Mouse (Mus musculus): ENCODE results near the gene Zfp146. TPM values are rescaled to one million over a fixed set of nuclear protein-coding genes. Genes with fewer than 3 reads are reported as not detected.
A peak's percentile ranks its signal among the peaks of the same experiment; 100 is the strongest.
"Not testable (repeated sequence)": the region's sequence is repeated elsewhere in the genome, so short reads cannot be mapped to it uniquely, and the experiment has no call there.

Gene Zfp146
- total RNA-seq, 2 experiments from 2014 or later: 46.2 to 54.5 TPM

DNA sequence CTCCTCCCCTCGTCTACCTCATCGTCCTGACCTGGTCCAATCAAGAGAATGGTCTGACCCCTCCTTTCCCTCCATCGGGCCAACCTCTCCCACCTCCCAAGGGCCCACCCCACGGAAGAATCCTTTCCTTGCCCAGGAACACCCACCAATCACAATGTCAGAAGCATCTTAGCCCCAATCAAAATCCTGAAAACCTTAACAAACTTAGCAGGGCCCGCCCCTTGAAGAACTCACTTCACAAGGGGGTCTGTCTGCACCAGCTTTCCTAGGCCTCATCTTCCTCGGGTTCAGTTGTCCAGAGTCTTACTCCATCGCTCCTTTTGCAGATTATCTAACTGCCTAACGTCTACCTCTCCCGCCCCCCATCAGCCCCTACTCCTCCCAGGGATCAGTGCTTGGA is 23.5 kb upstream of the Zfp146 start:
- DNase-seq (ENCODE audit: low spot score in 2 of 2): no peak

DNA sequence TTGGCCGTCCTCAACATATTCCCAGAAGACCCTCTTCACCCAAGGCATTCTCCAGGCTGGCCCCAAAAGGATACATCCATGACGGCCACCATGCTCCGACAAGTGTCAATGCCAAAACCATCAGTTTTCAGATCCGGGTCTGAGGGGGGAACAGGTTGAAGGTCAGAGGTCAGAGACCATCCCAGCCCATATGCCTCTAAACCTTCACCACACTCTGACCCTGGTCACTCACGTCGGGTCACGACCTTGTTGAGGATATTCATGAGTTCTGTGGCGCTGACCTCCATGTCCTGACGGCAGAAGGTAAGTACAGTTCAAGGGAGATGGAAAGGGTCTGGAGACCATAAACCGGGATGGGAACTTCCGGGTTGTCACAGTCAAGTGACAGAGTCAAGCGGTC is 22.5 kb upstream of the Zfp146 start:
- DNase-seq (ENCODE audit: low spot score in 2 of 2): no peak

DNA sequence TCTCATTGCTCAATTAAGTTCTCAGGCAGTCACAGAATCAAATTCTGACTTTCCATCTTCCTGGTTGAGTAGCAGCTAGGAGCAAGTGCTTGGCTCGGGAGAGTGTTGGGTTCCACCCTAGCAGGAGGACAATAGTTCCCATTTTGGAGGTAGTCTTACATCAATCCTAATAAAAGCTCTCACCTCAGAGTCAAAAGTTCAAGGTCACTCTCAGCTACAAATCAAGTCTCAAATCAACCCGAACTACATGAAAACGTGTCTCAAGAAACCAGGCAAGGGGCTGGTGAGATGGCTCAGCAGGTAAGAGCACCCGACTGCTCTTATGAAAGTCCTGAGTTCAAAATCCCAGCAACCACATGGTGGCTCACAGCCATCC is 19.6 kb upstream of the Zfp146 start:
- DNase-seq (ENCODE audit: low spot score in 2 of 2): no peak

DNA sequence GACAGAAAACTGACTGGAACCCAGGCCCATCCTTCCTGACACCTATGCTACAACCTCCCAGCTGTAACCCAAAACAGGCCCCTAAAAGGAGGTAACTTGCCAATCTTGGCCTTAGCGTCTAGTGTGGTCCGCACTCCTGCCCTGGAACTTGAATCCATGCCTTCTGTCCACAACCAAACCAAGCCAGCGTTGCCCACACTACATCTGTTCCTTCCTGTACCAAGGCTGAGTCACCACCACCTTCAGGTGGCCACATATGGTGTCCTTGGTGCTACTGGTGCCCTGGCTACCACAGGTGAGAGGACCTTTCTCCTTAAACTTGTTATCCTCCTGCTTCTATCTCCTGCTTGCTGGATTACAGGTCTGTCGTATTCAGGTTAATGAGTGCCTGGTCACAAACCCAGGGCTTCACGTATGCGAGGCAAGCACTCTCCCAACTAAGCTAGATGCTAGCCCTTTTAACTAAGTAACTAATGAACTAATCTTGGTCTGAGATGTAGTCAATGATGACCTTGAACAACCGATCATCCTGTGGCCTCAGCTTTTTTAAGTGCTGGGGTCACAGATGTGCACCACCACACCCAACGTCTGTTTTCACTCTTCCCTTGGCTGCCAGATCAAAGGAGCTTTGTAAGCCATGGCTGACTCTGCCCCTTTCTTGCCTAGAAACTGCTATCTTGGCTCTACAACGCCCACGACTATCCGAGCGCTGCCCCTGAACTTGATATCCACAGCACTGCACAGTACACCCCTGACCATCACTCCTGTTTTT is 19.0 kb upstream of the Zfp146 start:
- DNase-seq (ENCODE audit: low spot score in 2 of 2): no peak

DNA sequence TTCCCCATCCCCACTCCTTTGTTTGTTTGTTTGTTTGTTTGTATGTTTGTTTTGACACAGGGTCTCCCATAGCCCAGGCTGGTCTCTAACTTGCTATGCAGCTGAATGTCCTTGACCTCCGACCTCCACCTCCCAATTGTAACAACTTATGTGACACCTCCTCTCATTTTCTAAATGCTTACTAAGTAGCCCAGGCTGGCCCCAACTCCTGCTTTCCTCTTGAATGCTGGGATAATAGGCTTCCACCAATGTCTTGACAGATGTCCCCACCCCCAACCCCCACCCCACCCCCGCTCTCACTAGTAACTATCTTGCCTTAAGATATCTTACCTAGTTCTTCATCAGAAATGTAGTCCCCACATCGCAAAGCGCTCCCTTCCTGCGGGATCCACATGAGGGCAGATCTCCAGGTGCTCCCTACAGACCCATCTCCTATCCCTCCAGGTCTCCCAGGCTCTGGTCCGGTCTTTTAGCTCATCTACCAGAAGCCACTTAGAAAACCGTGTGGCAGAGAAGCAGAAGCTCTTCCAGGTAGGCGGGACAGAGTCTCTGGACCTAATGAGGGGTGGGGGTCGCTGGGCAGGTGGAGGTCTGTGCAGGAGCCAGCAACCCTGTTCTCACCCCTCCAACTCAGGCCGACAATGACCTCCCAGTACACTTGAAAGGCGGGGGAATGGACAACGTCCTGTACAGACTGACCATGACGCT is 15.2 kb upstream of the Zfp146 start:
- DNase-seq (ENCODE audit: low spot score in 2 of 2): no peak

DNA sequence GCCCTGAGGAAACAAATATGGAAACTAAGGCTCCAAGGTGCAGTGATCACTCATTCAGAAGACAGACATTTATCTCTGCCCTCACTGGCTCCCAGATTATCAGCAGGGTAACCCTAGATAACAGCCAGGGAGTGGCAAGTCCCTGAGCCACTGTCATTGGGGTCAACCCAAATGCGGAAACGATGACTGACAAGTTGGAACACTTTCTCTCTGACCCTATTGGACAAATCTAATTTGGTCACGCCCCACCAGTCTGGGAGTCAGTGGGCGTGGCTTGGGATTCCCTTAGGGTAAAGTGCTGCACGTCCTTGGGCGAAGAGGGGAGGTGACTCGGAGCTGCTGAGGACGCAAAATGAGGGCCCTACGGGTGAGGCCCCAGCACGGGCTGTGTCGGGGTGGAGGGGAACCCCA is 14.3 kb upstream of the Zfp146 start, which contains the start of gene Cox7a1:
TSS of gene Cox7a1 (plus strand) at position 266 of the 411 bp plus-strand sequence.
- DNase-seq (ENCODE audit: low spot score in 2 of 2): peak in 1 of 2 experiments; percentile 83

DNA sequence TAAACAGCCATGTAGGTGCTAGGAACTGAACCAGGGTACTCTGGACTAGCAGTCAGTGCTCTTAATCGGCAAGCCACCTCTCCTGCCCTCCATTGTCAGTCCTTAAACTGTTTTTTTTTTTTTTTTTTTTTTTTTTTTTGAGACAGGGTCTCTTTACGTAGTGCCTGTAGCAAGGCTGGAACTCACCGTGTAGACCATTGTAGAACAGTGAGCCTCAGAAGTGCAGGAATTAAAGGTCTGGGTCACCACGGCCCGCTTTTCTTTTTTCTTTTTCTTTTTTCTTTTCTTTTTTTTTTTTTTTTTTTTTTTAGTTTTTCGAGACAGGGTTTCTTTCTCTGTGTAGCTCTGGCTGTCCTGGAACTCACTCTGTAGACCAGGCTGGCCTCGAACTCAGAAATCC is 13.6 kb upstream of the Zfp146 start:
- DNase-seq (ENCODE audit: low spot score in 2 of 2): not testable (repeated sequence)

DNA sequence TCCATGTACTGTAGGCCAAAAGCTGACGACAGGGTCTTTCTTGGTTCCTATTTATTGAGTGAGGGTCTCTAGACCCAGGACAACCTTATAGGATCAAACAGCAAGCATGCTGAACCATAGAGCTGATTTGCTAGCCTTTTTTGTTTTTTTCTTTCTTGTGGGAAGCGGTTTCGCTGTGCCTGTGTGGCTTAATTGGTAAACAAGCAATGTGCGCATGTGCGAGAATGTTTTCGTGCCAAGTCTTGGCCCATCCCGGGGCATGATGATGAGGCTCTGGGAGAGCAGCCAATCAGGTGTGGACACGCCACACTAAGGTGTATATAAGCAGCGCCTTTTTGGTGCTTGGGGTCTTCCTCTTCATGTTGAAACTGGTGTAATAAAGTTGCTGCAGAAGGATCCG is 12.4 kb upstream of the Zfp146 start:
- DNase-seq (ENCODE audit: low spot score in 2 of 2): not testable (repeated sequence)

DNA sequence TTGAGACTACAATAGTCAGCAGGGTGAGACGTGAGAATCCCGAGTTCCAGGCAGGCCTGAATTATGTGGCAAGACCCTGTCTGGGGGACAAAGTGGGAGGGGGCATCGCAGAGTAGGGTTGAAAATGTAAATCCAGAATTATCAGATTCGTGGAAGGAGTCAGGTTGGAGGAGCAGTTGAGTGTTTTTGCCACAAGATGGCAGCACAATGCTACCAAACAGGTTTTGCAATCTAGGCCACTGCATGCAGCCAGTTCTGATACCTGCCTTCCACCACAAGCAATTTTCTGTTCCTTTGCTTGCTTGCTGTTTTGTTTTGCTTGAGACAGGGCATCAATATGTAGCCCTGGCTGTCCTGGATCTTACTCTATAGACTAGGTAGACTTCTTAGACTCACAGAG is 11.8 kb upstream of the Zfp146 start:
- peak in 1 of 2 experiments; percentile 72 for DNase-seq (ENCODE audit: low spot score in 2 of 2)

DNA sequence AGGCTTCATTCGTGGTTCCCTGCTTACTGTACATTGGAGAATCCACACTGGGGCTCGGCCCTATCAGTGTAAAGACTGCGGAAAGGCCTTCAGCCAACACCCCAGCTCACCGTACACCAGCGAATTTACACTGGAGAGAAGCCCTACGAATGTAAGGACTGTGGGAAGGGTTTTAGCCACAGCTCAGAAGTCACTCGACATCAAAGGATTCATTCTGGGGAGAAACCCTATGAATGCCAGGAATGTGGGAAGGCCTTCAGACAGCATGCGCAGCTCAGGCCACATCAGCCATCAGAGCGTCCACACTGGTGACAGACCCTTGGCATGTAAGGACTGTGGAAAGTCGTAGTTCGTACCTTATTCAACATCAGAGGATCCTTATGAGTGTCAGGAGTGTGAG is 8.7 kb upstream of the Zfp146 start:
- DNase-seq (ENCODE audit: low spot score in 2 of 2): no peak

DNA sequence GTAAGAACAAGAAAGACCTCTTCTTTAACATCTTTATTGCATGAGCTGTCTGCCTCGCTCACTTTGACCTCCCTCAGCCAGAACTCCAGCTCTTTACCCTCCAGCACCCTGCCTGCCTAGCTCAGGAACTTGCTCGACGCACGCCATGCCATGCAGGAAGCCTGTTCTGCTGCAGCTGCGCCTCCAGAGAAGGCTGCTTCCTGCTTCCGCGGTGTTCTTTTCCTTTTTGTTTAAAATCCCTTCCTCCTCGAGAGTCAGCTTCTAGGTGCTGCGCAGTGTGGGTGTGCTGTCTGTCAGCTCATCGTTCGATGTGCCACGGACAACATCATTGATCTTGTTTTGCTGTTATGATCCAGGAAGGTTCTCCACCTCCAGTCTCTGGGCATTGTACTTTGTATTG is 6.9 kb upstream of the Zfp146 start:
- no peak for DNase-seq (ENCODE audit: low spot score in 2 of 2)

DNA sequence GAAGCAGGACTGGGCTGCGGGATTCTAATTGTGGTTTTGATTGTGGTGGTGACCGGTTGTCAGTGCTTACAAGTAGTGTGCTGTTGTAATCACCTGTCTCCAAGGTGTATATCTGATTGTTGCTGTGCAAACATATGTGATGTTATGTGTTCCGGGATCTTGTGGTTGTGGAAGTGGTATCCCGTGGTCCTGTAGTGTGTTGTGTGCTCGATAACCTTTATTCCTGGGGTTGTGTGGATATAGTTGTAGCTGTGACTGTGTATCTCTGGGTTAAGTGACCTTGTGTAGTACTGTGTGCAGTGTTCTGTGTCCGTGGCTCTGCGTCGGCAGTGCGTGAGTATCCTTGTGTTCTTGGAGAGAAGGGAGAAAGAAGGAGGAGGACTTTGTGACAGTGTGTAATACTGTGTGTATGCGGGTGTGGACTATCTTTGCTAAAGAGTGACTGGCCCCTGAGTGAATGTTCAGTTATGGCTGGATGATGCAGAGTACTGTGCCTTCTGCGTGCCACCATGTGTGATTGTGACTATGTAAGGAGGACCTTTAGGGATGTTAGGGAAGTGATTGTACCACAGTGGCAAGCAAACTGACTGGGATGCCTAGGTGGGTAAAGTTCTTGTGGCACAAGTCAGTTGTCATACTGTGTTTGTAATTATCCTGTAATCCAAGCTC is 867 bp upstream of the Zfp146 start:
- DNase-seq (ENCODE audit: low spot score in 2 of 2): no peak

DNA sequence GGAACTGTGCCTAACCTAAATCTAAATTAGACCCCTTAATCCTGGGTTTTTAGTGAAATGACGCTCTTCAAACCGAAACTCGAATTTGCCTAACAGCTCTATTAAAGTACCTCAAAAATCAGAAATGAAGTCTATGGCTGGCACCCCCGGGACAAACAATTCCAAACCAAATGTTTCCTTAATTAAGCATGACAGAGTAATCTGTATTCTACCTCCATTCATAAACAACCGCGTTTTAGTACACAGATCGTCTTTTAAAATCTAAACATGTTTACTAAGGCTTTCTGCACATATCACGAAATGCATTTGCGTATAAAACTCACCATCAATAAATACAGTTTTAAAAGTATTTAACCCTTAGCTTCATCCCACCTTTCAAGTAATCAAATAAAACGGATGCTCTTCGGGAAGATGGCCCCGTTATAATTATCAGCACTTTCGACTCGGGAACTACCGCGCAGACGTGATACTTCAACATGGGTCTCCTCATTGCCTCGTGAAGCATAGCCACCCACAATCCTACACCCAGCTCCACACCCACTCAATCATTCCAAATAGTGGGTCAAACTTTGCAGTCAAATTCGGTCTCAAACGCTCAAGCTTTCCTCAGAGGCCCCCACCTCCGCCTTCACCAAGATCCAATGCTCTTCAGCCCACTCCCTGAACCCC is 502 bp downstream of the Zfp146 start:
- DNase-seq (ENCODE audit: low spot score in 2 of 2): no peak

DNA sequence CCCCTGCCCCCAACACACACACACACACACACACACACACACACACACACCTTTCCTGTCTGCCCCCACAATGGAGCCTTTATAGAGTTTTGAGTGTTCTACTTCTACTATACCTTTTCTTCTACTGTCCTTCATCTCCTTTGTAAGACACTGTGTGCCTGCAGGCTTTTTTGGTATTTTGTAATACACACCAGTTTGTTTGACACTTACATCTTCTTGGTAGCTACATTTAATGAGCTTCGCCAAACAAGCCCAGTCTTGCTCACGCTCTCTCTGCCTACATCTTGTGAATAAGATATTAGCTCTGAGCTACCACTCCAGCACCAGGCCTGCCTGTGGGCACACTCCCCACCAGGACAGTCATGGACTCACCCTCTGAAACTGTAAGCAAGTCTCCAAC is 4.8 kb downstream of the Zfp146 start:
- no peak for DNase-seq (ENCODE audit: low spot score in 2 of 2)

DNA sequence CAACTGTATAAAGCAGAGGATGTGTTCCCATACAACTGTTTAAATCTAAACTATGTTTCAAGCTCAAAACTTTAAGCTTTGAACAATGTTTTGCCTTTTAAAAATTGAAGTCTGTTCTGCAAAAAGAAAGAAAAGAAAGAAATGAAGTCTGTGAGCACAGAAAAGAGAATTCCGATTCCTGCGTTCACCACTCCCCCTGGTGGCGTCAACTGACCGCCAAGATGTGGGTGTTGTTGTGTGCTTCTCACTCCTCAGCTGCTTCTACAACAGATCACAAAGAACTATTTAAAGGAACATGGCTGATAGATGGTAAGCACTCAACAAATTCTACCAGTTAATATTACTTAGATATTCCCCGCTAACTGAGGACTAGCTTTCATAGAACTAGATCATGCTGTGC is 6.4 kb downstream of the Zfp146 start:
- DNase-seq (ENCODE audit: low spot score in 2 of 2): no peak

DNA sequence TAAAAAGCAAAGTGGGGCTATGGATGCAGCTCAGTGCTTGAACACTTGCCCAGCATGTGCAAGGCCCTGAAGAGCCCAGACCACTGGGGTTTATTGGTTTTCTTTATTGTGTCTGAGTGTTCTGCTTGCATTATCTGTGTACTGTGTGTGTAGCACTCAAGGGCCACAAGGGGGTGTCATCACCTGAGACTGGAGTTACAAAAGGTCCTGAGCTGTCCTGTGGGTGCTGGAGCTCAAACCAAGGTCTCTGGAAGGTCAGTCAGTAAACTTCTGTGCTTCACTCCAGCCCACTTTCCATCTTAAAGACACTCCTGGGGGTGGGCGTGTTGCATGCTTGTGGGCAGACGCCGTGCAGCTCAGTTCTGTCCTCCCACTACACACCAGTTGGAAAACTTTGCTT is 14.0 kb downstream of the Zfp146 start:
- DNase-seq (ENCODE audit: low spot score in 2 of 2): no peak

DNA sequence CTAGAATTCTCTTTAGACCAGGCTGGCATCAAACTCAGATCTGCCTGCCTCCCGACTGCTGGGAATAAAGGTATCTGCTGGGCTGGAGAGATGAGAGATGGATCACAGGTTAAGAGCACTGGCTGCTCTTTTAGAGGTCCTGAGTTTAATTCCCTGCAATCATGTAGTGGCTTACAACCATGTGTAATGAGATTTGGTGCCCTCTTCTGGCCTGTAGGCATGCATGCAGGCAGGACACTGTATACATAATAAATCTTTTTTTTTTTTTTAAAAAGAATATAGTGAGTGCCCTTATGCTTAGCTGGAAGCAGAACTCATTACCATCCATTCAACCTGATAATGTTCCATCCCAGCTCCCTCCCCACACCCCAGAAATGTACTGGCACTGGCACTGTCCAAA is 15.5 kb downstream of the Zfp146 start:
- DNase-seq (ENCODE audit: low spot score in 2 of 2): no peak

DNA sequence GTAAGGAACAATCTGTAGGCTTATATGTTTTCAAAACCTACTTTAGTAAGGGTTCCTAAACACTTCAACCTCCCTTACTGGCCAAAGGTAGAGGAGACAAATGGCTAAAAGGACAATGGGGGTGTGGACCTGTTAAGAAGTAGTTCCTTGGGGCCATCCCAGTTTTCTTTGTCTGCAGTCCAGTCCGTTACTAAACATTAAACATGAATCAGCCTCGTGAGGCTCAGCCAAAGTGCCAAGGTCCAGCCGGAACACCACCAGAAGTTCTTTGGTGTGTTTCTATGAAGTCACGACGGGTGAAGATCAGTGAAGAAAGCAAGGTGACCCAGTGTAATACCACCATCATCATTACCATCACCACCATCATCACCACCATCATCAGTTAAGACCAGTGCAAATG is 22.5 kb downstream of the Zfp146 start:
- no peak for DNase-seq (ENCODE audit: low spot score in 2 of 2)

DNA sequence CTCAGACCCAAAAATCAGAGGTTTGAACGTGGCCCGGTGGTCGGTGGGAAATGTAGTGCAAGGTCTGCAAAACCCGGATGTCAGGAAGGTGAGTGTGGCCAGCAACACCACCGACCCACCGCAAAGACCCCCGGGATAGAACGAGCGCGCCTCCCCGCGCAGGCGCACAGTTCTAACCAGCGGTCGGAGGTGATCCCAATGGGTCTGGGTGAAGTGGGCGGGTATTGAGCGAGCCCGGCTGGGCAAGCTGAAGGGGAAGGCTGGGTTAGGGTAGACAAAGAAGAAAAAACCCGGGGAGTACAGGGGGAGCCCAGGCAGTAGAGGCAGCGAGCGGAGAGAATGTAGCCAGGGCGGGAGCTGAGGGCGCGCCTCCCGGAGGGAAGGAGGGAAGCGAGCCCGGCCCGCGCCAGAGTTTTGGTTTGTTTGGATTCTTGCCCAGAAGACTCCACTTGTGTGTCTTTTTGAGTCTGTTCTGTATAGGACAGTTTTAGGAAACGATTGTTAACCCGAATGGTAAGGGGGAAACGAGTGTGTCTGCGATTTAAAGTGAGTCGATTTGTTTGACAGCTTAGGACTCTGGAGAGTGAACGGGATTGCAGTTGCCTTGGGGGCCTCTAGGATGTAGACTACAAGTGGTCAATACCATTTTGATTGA is 25.9 kb downstream of the Zfp146 start:
- peak; percentile 49 to 76 for DNase-seq (ENCODE audit: low spot score in 2 of 2)

DNA sequence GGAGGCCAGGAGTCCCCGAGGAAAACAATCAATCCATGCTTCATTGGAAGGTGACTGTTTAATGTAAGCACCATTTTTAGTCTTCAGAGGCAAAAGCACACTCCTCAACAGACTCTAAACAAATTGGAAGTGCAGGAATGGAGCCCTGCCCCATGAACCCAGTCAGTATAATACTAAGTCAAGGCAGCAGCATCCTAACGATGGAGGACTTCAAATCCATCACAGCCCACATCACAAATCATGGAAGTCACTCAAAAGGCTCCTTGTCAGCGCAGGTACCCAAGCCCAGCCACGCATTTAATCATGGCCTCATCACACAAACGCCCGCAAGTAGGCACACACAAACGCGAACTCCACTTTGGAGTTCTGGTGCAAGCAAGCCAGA is 26.4 kb downstream of the Zfp146 start:
- DNase-seq (ENCODE audit: low spot score in 2 of 2): no peak

DNA sequence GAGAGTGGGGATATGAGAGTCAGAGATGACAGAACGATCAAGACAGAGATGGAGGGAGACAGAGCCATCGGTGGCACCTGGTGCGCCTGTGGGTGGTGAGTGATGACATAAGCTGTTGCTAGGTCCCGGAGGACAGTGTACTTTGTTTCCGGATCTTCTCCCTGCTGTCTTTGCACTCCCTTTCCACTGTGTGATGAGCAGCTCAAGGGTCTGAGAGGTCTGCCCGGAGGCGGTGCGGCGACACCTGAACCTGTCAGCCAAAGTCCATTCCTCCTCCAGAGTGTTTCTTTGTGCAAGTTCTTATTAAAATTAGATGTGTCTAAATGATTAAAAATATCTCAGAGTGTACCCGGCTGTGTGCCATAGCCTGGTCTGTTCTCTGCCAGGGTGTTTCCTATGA is 32.7 kb downstream of the Zfp146 start:
- no peak for DNase-seq (ENCODE audit: low spot score in 2 of 2)
